Mouse (Mus musculus) splenic B cell, adult 2 months (primary cell): Measurements from ENCODE around the gene Gm16253.
A peak's percentile ranks its signal among the peaks of the same experiment; 100 is the strongest.

Experiments
- DNase-seq: peaks from one replicate; pipeline ENCODE4 v3.0.0-alpha.2; 2011; ENCODE audit warnings: low read depth, low spot score
- H3K27me3 ChIP-seq: 2 replicates; pipeline ENCODE4 v1.6.1; 2012; ENCODE audit warnings: mild to moderate bottlenecking, low read length, moderate library complexity, mixed read lengths; ENCODE audit not compliant: control insufficient read depth, poor library complexity, insufficient read depth, severe bottlenecking
- H3K36me3 ChIP-seq: 2 replicates; pipeline ENCODE4 v1.6.1; 2012; ENCODE audit warnings: mild to moderate bottlenecking, low read length, moderate library complexity, mixed read lengths; ENCODE audit not compliant: control insufficient read depth, poor library complexity, insufficient read depth, severe bottlenecking

Gm16253 gene

DNA sequence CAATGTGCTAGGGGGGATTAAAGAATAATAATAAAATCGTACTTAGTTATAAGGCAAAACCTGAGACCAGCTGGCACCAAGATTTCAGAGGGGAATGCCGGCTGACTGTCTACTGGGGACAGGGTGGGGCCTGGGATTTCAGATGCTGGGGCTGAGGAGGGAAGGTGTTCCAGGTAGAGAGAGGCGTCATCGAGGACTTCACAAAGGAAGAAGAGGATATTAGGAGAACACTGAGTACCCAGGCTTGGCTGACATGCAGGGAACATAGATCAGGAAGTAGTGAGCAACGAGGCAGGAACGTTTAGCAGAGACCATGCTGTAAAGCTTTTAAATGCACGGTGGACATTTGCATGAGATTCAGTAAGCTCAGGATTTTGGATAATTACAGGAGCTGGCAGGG lies 24.9 kb upstream of the Gm16253 start:
- no peak for DNase-seq
- Histone ChIP-seq H3K36me3 (no peaks in the 10 kb centered on the region), H3K27me3 (no peaks in the 10 kb centered on the region)

DNA sequence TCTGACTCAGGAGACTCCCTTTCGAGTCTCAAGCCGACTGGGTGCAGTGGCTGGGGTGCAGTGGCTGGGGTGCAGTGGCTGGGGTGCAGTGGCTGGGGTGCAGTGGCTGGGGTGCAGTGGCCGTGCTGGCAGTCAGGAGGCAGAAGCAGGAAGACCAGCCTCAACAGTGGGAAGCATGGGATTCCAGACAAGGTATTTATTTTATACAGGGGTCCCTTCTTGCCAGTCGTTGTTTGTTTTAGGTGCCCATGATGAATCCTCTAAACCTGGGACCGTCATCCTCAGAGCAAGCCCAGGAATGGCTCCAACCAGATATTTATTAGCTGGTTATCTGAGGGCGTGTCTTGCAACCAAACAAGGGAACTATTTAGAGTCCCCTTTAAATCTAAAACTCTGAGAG lies 23.2 kb upstream of the Gm16253 start:
- peaks cover under 1% of the 10 kb centered on the region; the same call in 1 of the 2 replicates for H3K36me3 ChIP-seq
- no peaks in the 10 kb centered on the region for H3K27me3 ChIP-seq
- no peak for DNase-seq

DNA sequence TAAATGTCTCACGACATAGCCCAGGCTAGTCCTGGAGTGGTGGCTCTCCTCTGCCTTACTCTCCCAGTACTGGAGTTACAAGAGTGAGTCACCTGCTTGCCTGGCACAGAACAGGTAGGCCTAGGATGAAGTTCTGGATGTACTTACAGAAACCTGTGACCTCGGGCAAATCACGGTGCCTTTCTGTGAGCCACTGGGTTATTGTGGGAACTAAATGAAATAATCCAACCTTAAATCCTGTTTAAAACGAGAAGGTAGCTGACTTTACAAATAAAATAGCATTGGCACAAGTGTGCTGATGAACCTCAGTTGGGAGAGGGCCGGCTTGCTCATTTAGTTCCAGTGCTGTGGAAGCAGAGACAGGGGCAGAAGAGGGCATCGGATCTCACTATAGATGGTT lies 22.5 kb upstream of the Gm16253 start:
- DNase-seq: no peak

DNA sequence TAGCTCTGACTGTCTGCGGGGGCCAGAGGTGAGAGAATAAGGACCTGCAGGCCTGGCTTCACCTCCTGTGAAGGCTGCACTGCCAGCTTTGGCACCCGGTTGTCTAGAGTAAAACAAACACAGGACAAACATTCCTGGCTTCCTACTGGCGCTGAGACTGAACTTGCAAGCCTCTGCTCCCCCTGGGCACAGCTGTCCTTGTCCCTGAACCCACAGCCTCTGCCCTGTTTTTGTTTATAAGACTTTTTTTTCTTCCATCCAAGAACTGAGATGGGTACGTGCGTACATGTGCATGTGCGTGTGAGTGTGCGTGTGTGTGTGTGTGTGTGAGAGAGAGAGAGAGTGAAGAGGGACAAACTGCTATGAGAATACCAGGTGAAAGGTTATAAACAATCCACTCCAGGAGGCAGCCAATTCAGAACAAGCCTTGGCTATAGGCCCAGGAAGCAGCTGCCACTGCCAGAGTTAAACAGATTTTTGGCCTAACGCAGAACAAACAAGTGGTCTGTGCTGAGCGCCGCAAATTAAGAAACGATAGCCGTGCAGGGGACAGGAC lies 21.7 kb upstream of the Gm16253 start:
- peaks cover 8% of the 10 kb centered on the region for H3K36me3 ChIP-seq
- DNase-seq: no peak
- no peaks in the 10 kb centered on the region for H3K27me3 ChIP-seq

More for the DNA sequence above, 22.5 kb upstream of the Gm16253 start:
- Histone ChIP-seq H3K27me3 (no peaks in the 10 kb centered on the region), H3K36me3 (peaks cover 4% of the 10 kb centered on the region; the same call in 1 of the 2 replicates)

DNA sequence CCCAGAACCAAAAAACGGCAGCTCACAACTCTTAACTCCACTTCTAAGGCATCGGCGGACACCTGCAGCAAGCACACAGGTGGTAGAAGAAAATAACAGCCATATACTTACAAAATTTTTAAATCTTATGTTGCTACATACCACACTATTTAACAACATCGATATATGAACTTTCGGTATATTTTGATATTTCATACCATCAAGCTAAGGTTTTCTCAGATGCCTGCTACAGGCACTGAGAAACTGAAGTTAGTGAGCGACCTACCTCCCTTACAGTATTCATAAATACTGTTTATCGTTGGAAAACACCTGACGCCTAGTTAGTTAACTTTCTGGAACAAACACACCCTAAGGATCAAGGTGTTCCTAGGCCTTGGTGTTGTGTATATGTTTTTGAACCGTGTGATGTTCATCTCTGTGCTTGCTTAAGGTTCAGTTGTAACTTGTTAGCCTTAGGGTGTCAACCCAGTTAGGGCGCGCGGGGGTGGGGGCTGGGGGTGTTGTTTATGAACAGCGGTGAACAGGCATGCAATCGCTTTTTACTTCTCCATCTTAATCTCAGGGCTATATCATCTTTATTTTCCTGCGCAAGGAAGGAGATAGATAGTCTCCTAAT lies 20.7 kb upstream of the Gm16253 start:
- Histone ChIP-seq H3K36me3 (peaks cover 17% of the 10 kb centered on the region), H3K27me3 (no peaks in the 10 kb centered on the region)
- DNase-seq: no peak

DNA sequence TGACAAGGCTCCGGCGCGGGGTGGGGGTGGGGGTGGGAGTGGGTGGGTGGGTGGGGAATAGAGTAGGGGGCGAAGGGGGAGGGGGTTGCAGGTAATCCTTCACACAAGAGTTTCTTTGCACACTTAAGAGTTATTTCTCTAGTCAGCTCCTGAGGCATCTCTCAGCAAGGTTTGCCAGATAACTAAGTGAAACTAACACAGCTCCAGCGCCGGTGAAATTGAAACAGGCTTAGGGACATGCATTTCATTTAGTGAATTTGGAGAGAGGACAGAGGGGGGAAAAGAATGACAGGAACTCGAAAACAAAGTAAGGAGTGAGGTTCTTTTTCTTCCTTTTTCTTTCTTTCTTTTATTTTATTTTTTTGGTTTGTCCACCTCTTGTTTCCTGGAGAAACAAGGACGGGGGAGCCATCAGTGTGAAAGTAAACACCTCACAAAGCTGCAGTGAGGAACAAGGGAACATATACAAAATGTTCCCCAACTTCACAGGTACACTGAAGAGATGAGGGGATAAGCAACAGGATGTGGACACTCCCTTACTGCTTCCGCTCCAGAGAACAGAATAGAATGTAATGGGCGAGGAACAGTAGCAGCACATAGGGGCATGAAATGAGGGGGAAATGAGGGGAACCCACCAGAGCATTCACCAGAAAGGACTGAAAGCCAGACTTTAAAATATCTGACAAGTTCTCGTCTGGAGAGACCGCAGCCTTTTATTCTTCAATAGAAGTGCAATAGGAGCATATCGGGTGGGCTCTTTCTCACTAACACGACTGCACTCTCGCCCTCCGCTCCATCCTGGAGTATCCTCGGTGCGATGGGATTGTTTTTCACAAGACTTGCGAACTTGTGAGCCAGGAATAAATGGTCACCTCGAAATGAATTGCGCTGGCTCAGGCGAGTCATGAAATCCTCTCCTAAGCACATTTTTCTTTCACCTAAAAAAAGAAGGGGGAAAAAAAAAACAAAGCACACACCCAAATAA lies 19.8 kb upstream of the Gm16253 start:
- H3K36me3 ChIP-seq: peaks cover 22% of the 10 kb centered on the region
- DNase-seq: peak; percentile 48
- no peaks in the 10 kb centered on the region for H3K27me3 ChIP-seq

DNA sequence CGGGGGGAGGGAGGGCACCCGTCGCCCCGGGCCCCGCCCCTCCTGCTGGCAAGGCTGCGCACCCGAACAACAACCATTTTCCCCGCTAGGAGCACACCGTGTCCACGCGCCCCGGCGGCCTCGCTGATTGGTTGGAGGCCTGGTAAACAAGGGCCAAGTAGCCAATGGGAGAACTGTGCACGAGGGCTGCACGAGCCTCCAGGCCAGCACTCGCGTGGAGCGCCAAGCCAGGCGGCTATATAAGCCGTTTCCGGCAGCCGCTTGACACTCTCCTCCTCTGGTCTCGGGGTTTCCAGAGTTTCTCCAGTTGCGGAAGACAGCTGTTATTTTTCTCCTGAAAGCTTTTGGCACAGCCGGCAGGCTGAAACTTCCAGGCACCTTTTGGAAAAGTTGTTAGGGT lies 19.1 kb upstream of the Gm16253 start, which contains the start of gene Txnip:
TSS of gene Txnip (plus strand) at position 264 of the 400 bp plus-strand sequence.
- Histone ChIP-seq H3K27me3 (no peaks in the 10 kb centered on the region), H3K36me3 (peaks cover 22% of the 10 kb centered on the region)
- peak; percentile 99 for DNase-seq

DNA sequence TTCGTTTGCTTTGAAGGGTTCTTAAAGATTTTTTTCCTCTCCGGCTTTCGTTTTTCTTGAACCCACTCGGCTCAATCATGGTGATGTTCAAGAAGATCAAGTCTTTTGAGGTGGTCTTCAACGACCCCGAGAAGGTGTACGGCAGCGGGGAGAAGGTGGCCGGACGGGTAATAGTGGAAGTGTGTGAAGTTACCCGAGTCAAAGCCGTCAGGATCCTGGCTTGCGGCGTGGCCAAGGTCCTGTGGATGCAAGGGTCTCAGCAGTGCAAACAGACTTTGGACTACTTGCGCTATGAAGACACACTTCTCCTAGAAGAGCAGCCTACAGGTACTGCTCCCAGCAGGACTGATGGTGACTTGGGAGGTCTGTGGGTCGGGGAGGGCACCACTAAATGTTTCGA lies 18.6 kb upstream of the Gm16253 start:
- DNase-seq: no peak
- H3K27me3 ChIP-seq: no peaks in the 10 kb centered on the region
- H3K36me3 ChIP-seq: peaks cover 22% of the 10 kb centered on the region

DNA sequence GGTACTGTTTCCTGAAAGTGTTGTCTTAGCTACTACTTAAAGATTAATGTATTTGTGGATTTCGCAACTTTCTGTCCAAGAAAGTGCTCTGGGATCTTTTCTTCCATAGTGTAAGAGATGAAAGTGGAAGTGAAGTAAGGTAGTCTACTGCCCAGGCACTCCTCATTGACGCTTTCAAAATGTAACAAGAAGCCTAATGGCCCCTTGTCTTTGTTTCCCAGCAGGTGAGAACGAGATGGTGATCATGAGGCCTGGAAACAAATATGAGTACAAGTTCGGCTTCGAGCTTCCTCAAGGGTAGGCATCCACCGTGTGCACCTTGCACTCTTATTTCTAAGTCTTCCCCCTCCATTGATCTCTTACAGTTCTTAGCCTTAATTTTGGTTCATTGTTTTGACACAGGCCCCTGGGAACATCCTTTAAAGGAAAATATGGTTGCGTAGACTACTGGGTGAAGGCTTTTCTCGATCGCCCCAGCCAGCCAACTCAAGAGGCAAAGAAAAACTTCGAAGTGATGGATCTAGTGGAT lies 18.1 kb upstream of the Gm16253 start:
- no peaks in the 10 kb centered on the region for H3K27me3 ChIP-seq
- peaks cover 22% of the 10 kb centered on the region for H3K36me3 ChIP-seq
- DNase-seq: peak; percentile 39

DNA sequence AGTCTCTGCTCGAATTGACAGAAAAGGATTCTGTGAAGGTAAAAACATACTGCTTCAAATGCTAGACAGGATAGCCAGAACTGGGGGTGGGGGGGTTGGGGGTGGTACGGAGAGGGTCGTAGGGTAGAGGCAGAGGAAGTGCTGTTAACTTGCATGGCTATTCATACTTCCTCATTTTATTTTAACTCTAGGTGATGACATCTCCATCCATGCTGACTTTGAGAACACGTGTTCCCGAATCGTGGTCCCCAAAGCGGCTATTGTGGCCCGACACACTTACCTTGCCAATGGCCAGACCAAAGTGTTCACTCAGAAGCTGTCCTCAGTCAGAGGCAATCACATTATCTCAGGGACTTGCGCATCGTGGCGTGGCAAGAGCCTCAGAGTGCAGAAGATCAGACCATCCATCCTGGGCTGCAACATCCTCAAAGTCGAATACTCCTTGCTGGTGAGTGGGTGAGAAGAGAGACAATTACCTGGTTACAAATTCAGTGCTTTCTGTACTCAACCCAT lies 17.3 kb upstream of the Gm16253 start:
- Histone ChIP-seq H3K27me3 (no peaks in the 10 kb centered on the region), H3K36me3 (peaks cover 22% of the 10 kb centered on the region)
- DNase-seq: peak; percentile 67

DNA sequence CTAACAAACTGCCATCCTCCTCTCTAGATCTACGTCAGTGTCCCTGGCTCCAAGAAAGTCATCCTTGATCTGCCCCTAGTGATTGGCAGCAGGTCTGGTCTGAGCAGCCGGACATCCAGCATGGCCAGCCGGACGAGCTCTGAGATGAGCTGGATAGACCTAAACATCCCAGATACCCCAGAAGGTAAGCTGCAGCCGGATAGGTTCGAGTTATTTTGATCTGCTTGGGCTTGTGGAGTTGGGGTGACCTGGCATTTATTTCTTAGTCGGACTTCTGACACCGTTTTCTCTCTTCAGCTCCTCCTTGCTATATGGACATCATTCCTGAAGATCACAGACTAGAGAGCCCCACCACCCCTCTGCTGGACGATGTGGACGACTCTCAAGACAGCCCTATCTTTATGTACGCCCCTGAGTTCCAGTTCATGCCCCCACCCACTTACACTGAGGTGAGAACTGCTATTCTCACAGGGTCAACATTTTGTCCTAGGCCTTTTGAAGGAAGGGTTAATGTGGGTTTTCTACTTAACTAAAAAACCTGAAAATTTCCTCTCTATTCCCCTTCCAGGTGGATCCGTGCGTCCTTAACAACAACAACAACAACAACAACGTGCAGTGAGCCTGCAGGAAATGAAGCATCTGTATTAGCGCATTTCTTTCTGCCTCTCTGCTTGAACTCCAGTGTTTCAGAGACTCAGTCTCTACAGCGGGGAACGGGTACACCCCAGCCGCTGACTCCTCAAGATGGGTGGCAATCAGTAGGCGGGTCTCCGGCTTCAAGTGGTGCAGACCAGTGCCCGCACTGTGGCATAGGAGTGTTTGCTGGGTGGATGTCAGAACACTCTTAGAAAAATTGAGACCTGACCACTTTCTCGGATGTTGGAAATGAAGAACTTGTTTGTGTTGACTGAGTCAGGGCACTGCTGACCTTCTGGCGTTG lies 16.6 kb upstream of the Gm16253 start:
- peak; percentile 34 for DNase-seq
- H3K36me3 ChIP-seq: peaks cover 22% of the 10 kb centered on the region
- no peaks in the 10 kb centered on the region for H3K27me3 ChIP-seq

DNA sequence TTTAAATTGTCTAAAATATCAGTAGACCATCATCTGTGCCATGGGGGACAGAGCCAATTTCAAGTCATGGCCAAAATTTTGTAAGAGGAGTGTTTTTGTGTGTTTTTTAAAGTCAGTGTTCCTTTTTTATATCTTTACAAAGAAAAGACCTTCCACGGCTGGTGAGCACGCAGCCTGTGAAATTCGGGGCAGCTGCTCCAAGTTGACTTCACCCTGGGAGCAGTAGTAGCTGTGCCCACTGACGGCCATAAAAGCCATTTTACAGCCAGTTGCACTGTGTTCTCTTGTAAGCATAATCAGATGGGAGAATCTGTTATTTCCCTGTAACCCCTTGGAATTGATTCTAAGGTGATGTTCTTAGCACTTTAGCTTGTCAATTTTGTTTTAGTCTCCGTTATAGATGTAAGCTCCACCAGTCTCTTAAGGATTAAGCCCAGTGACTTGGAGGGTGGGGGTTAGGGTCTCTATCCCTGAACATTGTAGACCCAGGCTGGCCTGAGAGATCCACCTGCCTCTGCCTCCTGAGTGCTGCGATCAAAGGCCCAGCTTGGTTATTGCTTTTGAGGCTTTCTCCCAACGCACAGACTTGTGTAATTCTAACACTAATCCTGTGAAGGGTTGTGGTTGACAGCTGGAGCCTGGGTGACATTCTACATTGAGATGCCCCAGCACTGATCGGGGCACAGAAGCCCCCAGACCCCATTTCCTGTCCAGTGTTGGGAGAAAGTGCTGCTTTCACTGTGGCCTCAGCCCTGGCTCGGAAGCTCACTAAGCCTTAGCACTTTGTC lies 15.7 kb upstream of the Gm16253 start:
- H3K36me3 ChIP-seq: peaks cover 22% of the 10 kb centered on the region
- DNase-seq: no peak

DNA sequence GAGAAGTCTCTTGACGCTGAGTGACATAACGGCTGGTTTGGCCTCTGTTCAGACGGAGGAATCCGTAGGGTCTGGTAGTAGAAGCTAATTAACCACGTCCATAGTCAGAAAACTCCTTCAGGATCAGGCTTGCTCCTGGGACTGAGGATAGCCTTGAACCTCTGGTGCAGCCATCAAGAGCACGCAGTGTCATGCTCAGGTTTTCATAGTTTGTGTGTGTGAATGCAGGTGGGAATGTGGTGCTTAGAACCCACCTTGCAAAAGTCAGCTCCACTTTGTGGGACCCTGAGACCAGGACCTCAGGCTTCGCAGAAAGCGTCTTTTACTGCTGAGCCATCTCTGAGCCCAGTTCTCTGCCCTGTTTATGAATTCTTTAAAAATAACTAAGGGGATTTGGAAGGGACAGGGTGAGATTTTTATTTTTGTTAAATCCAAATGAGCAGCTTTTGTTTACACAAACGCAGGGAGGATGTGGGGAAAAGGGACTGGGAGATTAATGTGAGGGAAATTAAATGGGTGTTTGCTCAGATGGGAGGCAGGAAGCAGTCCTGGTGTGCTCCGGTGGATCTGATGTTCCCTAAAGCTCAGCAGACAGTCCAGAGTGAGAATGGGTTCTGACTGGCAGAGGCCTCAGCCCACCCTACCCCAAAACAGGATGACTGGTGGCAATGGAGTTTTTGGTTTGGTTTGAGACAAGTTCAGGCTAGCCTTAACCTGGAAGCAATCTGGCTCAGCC lies 14.7 kb upstream of the Gm16253 start:
- no peak for DNase-seq
- Histone ChIP-seq H3K27me3 (no peaks in the 10 kb centered on the region), H3K36me3 (peaks cover 22% of the 10 kb centered on the region)

More for the DNA sequence above, 15.7 kb upstream of the Gm16253 start:
- no peaks in the 10 kb centered on the region for H3K27me3 ChIP-seq
